Mouse (Mus musculus) natural killer cell, adult 2 months (primary cell): ENCODE data around the gene Tmem239.
"Not testable (repeated sequence)": the region's sequence is repeated elsewhere in the genome, so short reads cannot be mapped to it uniquely, and the experiment has no call there.

Experiments used
- DNase-seq, 2 experiments: peaks; one replicate each; pipeline ENCODE4 v3.0.0; 2022; ENCODE audit warnings: low spot score in 2 of 2

The Tmem239 gene

DNA sequence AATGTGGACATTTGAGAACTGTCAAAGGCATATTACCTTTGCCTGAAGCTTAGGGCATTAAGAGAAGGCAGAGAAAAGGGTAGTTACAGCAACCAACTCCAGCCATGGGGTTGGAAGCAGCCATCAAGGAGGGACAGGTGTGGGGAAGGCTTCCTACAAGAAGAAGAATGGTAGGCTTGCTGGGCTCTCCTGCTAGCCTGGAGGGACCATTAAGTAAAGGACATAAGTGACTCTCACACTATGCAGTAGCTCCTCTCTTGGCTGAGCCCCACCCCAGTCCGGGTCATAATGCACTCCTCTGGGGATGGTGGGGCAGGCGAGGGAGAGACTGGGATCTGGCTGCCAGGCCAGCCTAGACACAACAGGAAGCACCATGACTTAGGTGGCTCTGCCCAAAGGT lies at the start of gene Tmem239:
Gene Tmem239, plus strand, starts transcription at position 301 of the 400 bp plus-strand sequence.
- no peak for DNase-seq

DNA sequence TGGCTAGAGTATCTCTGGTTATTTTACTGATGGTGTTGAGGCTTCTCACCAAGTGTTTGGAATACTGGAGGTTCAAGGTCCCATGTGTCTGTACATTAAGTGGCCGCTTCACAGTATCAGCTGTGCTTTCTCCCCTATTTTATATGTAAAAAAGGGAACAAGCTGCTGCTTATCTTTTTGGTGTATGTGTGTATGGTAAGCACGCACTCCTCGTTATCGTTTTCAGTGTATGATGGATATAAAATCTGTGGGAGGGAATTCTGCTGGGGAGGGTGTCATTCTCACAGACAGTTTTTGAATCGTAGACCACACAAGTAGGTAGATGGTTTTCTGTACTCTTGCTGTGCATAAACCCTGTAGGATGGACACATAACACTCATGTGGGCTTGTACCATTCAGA lies 48.7 kb upstream of the Tmem239 start:
- no peak for DNase-seq

DNA sequence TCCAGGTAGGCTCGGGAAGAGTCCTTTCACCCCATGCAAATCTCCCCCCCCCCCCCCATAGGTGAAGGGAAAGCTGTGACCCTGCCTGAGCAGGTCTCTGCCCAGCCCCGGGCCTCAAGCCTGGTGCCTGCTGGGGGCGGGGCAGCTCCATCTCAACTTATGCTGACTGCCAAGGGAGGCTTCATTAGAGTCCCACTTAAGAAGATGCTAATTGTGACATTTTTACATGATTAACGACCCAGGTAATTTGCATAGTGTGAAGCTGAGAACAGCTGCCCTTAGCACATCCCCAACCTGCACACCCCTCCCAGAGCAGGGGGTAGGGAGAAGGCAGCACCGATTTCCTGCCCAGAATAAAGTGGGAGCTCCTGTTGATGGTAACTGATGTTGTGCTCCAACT lies 47.4 kb upstream of the Tmem239 start:
- DNase-seq, result no peak

DNA sequence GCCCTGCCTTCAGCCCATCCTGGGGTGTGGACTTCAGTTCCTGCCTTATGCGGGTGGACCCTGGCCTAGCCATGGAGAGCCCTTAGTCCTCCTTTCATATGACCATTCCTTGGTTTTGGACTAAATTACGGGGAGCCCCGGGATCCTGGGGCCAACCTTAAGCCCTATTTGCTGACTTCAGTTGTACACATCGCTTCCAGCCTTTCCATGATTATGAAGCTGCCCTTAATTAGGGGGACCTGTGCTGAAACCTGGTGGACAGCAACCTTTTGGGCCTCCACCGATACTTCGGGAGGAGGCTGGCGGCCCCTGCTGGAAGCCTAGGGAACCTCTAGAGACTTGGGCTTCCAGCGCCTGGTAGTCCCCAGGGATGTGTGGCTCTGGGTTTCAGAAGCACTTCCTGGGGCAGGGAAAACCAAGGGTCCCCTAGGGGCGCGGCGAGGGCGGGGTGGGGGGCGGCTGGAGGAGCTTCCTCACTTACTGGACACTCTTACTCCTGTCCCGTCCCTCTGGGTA lies 43.7 kb upstream of the Tmem239 start:
- no peak for DNase-seq

DNA sequence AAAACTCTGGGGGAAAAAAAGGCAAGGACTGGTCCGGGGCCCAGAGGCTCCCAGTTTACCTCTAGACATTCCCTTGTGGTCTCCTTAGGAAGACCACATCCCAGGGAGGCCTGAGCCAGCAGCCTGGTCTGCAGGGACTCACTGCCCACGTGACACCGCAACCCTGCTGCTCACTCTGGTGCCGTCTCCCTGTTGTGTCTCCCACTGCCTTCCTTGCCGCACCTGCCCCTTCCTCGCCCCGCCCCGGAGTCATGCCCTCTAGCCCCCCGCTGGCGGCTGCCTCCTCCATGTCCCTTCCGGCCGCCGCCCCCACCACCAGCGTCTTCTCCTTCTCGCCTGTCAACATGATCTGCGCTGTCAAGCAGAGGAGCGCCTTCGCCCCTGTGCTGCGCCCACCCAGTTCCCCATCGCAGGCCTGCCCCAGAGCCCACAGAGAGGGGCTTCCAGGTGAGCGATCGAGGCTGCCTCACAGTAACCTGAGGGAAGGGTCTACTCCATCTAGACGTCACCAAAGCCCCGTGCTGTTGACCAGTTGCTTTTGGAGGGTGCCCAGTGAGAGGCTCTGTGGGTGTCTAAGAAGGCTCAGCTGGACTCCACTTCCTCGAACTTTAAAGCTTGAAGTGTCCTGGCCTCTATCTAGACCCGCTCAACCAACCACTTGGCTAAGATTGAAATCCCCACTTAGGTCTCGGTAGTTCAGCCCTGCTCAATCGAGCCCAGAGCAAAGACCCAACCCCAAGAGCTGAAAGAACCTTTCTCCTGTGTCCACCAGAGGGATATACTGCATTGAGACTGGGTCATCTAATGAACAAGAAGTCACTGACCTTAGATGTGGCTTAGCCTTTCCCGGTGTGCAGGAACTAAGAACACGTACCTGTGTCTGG lies 40.8 kb upstream of the Tmem239 start:
- DNase-seq, result no peak

DNA sequence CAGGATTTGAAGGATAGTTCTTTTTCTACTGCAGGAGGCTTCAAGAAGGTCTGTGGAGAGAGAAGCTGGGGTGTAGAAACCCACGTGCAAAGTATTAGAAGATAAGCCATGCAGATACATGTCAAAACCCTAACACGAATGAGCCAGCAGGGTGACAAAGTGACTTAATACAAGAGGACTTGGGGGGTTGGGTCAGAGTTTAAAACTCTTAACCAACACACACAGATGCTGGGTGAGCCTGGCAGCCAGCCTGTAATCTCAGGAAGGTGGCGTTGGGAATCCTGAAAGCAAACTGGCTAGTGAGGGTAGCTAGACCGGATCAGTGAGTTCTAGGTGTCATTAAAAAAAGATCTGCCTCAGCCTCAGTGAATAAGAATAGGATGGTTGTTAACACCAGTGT lies 38.9 kb upstream of the Tmem239 start:
- DNase-seq, result no peak

DNA sequence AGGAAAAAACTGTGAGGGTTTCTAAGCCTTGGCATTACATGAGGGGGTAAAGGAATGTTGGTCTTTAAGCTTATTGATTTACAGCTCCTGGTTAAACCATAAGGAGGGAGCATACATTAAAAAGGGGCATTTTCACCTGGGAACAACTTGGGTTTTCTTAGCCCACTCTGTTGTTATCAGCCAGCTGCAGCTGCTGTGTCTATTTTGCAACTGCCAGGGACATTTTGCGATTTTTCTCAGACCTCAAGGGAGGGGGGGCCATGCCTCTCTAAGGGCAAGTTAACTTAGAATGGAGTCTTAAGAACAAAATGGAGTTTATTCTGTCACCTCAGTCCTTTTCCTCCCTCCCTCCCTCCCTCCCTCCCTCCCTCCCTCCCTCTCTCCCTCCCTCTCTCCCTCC lies 33.3 kb upstream of the Tmem239 start:
- DNase-seq, result not testable (repeated sequence)

DNA sequence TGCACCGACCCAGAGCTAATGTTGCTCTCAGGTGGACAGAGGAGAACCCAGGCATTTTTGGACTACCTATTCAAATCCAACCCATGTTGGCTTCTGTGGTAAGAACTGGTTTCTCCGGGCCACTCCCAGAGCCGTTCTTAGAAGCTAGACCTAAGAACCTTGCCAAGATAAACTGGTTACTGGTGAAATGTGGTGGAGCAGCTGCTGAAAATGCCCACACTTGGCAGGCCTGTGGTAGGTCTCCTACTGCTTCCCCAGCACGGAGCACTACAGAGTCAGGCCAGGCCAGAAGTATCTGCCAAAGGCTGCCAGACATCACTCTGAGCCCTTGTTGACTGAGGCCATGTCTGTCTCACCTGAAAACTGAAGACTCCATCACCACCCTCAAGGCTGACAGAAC lies 31.3 kb upstream of the Tmem239 start:
- no peak for DNase-seq

DNA sequence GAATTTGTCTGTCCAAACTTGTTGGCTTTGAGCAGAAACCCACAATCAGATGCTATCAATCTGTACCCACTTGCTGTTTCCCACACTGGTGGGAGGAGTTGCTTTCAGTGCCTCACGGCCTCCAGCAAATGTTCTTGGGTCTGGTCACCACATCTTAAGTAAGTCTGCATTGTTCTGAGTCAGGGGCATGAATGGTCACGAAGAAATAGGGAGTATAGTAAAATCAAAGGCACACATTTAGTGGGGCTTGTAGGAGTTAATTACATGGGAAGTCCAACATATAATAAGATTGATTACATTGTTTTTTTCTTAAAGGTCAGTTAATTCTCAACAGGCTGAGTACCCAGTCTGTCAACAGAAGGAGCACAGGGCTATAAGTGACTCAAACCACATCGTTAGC lies 23.1 kb upstream of the Tmem239 start:
- no peak for DNase-seq

DNA sequence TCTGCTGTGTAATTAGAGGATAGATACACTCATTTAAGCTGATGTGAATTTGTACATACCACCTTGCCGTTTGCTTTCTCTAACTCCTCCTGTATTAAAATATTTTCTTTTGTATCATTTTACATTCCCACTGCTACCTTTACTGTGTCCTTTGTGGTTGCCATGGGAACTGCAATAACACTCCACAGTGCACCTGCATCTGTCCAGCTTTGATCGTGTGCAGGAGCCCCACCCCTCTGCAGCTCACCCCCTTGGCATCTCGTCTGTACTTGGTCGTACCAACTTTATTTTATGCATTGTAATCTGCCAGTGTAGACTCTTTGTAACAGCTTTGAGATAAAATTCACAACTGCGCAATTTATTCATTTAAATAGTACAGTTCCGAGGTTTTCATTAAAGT lies 22.4 kb upstream of the Tmem239 start:
- no peak for DNase-seq

DNA sequence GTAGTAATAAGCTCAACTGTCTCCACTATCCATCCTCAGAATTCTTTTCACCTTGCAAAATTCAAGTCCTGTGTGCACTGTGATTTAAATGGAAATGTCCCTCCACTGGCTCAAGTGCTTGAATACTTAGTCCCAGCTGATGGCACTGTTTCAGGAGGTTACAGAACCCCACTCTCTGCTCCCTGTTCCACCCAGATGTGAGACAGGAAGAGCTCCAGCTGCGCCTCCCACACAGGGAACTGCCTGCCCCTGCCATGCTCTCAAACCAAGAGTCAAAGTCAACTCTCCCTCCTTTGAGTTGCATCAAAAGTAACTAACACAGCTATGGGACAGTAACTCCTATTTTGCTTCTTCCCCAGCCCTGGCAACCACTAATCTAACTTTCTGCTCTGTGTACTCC lies 20.1 kb upstream of the Tmem239 start:
- DNase-seq, result no peak

DNA sequence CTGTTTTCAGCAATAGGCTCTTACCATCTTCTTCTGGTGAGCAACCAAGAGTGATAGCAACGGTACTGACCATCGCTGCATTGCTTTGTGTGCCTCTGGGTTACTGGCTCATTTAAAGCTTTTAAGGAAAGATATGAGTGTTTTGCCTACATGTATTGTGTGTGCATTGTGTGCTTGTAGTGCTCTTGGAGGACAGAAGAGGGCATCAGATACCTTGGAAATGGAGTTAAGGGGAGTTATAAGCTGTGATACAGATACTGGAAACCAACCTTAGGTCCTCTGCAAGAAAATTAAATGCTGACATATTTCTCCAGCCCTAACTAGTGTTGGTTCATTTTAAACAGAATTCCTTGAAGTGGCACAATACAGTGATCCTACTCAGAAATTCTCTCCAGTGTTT lies 17.5 kb upstream of the Tmem239 start:
- no peak for DNase-seq

DNA sequence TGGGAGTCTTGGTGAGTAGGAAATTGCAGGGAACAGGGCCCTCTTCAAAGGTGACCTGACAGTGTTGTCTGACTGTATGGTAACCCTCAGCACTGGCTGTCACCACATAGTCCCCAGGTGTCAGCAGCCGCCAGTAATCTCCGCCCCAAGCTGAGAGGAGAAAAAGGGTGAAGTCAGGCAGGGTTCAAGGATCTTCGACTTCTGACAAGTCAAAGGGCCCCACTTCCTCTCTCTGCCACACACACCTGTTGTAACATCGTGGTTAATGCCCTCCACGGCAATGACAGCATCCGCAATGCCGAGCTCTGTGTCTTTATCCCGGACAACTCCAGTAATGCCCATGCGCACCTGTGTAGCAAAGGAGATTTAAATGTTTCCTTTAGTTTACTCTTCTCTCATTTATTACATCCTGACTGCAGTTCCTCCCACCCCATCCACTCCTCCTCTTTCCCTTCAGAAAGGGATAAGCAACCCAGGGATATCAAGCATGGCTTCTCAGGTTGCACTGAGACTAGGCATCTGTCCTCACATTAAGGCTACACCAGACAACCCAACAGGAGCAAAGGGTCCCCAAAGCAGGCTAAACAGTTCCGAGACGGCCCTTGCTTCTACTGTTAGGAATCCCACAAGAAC lies 15.2 kb upstream of the Tmem239 start:
- no peak for DNase-seq

DNA sequence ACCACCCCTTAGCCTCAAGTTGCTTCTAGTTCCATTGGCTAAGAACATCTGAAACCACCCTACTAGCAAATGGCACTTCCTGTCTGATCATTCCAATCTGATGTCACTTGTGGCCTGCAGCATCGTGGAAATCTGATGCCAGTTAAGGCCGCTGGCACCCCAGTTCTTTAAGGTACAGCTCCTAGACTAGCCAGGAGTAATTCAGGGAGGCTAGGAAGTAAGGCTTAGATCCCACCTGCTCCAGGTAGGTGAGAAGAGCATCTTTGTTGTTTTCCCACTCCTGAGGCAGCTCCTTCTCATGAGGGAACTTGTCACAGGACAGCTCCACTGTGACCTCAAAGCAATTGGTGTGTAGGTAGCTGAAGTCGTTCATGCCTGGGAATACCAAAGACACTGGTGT lies 13.4 kb upstream of the Tmem239 start:
- DNase-seq, result no peak

DNA sequence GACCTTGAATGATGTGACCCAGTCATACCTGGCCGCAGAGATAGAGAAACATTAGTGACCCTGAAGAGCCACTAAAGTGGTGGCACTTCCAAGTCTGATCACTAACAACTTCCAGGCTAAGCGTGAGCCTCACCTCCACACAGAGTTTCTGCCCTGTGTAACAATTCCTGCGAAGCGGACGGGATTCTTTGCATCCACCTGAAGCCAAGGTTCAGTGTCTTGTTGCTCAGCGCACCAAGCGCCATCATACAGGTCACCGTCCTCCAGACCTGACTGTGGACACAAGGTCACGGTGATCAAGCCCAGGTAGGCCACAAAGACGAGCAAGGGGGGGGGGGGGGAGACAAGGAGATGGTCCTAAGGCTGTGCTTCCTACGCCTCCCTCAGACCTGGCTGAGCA lies 10.6 kb upstream of the Tmem239 start:
- no peak for DNase-seq

DNA sequence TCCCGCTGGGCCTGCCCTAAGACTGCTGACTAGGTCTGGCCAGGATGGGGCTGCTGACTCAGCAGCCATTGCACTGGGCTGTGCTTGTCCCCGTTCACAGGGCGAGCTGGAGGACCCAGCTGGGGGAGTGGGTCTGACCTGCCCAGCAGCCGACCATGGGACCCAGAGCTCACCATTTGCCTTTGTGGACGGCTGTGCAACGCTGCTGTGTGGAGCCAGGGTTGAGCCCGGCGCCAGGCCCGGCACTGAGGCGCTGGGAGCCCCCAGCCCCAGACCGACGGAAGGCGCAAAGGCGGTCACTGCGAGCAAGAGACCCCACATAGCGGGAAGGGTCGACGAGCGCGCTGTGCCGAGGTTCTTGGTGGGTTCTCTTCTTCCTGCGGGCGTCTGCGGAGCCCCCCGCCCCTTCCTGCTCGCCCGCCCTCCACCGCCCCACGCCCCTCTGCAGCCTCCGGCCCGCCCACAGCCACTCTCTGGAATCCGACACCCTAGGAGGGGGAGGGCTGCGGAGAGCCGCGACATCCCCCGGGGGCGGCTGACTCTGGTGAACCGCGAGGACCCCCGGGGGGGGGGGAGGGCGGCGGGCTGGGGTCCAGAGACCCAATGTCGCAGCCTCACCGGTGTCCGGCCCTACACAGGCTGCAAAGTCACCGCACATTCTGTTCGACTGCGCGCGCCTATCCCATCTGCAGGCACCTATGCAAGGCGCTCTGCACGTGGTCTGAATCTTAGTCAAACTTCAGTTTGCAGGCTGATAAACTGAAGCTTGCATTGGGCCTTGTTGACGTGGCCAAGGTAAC lies 8.9 kb upstream of the Tmem239 start, which contains the start of gene Cpxm1:
Gene Cpxm1, minus strand, starts transcription at position 389 of the 800 bp plus-strand sequence.
- no peak for DNase-seq

DNA sequence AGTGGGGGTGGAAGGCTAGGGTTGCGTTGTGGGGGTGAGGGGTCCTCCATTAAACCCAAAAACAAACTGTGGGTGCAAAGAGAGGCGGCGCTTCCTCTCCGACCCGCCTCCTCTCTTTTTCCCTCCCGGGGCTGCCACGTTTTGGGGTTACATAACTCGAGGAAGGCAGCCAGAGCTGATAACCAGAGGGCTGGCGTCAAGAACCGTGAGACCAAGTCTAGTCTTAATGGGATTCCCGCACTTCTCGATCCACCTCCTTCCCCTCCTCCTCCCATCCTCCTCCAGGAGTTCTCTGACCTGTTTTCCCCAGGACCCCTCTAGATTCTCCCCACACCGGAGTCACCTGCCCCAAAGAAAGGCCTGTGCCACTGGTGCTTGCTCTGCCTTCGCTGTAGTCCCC lies 8.2 kb upstream of the Tmem239 start:
- no peak for DNase-seq

DNA sequence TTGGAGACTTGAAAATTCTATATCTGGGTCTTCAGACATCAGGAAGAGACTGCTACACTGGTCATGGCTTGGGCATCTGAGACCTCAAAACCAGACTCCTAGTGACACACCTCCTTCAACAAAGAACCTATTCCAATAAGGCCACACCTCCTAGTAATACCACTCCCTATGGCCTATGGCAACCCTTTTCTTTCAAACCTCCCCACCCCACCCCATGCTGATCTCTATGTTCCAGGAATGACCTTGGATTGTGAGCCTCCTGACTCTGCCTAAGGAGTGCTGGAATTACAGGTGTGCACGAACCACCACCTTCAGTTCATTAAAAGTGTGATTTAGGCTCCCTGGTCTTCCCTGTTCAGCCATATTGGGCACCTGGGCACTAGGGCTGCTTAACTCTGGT lies 6.2 kb upstream of the Tmem239 start:
- DNase-seq, result no peak

DNA sequence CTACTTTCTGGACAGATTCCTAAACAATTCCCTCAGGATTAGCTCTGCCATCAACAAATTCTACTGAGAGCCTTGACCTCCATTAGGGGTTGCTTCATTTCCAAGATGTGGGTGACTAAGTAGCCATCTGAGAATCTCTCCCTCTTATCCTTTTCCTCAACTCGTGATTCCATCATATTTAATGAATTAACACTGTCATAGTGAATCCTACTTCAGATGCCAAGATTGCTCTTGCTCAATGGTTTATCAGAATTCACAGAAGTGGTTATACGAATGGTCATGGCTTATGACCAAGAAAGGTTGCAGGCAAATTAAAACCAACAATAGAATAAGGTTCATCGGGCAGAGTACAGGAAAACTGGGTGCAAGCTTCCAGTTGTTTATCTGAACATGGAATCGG lies 4.4 kb upstream of the Tmem239 start:
- no peak for DNase-seq

DNA sequence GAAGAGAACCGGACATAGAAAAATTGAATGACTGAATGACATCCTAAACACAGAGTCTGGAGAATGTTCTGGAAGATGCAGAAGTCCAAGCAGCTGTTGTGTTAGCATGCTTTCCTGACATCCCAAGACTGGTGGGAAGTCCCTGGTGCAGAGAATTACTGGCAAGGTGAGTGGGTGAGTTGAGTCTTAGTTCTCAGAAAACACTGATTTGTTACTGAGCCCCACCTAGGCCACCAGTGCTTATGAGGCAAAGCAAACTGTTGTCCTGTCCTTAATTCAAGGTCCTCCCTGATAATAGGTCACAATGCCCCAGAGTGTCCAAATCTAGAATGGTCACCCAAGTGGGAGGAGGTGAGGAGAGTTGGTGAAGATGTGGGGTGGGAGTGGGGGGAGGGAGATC lies 1.3 kb upstream of the Tmem239 start, which contains the start of the genes Gm28372 and 1700020A23Rik:
Gene Gm28372, plus strand, starts transcription at position 301 of the 400 bp plus-strand sequence.
Gene 1700020A23Rik, plus strand, starts transcription at position 321 of the 400 bp plus-strand sequence.
- no peak for DNase-seq

DNA sequence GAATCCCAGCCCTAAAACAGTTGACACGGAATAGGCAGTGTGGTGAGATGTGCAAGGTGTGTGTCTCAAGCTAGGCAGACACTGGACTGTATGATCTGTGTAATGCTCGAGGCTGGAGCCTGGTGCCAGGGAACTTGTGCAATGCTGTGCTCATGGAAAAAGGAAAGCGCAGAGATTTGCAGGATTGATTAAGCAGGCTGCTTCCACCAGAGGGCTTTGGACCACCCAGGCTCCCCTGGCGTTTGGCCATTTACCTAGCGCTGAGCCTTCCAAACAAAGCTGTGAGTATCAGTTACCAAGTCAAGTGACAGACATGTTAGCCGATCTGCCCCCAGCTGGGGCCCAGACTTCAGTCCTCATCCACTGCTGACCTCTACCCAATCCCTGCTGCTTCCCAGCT lies 1.9 kb downstream of the Tmem239 start:
- DNase-seq, result no peak
